Mouse (Mus musculus) kidney, adult 10 weeks (tissue): Measurements from ENCODE around the gene Tef. TPM values are rescaled to one million over a fixed set of nuclear protein-coding genes. Genes with fewer than 3 reads are reported as not detected.

ENCODE experiments used
- polyA plus RNA-seq: library from polyadenylated mRNA; stranded (reverse); fragments of 350-450 nt; fragmentation: Illumina TruSeq; extraction: RNeasy Lipid Tissue Mini Kit (QIAGEN cat#74804); gene quantifications from one replicate; pipeline ENCODE4 v1.2.3, GENCODE M21; 2014; ENCODE audit warnings: low read depth, low replicate concordance

Gene Tef
- polyA plus RNA-seq, result 27.4 TPM

GRCm38 (mm10) chr15:81802001-81802890 lies at the start of gene Tef:
TSS of gene Tef (plus strand) at chr15:81802421.

GRCm38 (mm10) chr15:81858517-81859329 lies 56.5 kb downstream of the Tef start, which contains the start of gene Tob2:
TSS of gene Tob2 (minus strand) at chr15:81858796.

GRCm38 (mm10) chr15:81871604-81872261 lies 69.5 kb downstream of the Tef start, which contains the start of gene Phf5a:
TSS of gene Phf5a (minus strand) at chr15:81871911.

GRCm38 (mm10) chr15:81872262-81873136 lies 70.3 kb downstream of the Tef start, which contains the start of gene Aco2:
TSS of gene Aco2 (plus strand) at chr15:81872309.

Other genes with a start within 250 kb of the Tef start
- 67.4 TPM for gene Ep300, start 217.1 kb upstream of the Tef start, polyA plus RNA-seq
- gene L3mbtl2, start 138.5 kb upstream of the Tef start, polyA plus RNA-seq, result 1.1 TPM
- not detected for gene Chadl, start 105.1 kb upstream of the Tef start, polyA plus RNA-seq
- 10.5 TPM for gene Zc3h7b, start 57.4 kb upstream of the Tef start, polyA plus RNA-seq
- gene Rangap1, start 56.9 kb upstream of the Tef start, polyA plus RNA-seq, result 4.1 TPM
- 5.7 TPM for gene Tob2, start 56.4 kb downstream of the Tef start, polyA plus RNA-seq
- gene Phf5a, start 69.5 kb downstream of the Tef start, polyA plus RNA-seq, result 11.7 TPM
- 165 TPM for gene Aco2, start 69.9 kb downstream of the Tef start, polyA plus RNA-seq
- gene Polr3h, start 123.8 kb downstream of the Tef start, polyA plus RNA-seq, result 1.9 TPM
- 0.16 TPM for gene Csdc2, start 134.3 kb downstream of the Tef start, polyA plus RNA-seq
- gene Pmm1, start 158.5 kb downstream of the Tef start, polyA plus RNA-seq, result 2.4 TPM
- not detected for gene 1700029P11Rik, start 178.1 kb downstream of the Tef start, polyA plus RNA-seq
- 76.0 TPM for gene Xrcc6, start 185.4 kb downstream of the Tef start, polyA plus RNA-seq
- gene Desi1, start 231.4 kb downstream of the Tef start, polyA plus RNA-seq, result 11.2 TPM
- gene Snu13, start 245.2 kb downstream of the Tef start, polyA plus RNA-seq, result 312 TPM